Mouse (Mus musculus) frontal cortex, postnatal 25 days (tissue): ENCODE results near the gene Hdac4.

Source experiments
- DNase-seq, 2 experiments: peaks; one replicate each; pipeline ENCODE4 v3.0.0; 2022; ENCODE audit warnings: low spot score in 2 of 2

Gene Hdac4

GRCm38 (mm10) chr1:92195360-92196149, at the start of gene Hdac4:
TSS of gene Hdac4 (minus strand) at chr1:92195699.
- DNase-seq = peak in 1 of 2 experiments; percentile 29

GRCm38 (mm10) chr1:92243549-92243948, 48.0 kb upstream of the Hdac4 start:
- no peak for DNase-seq

- no peak for DNase-seq
Measured at GRCm38 (mm10) chr1:92240072-92240471, 44.6 kb upstream of the Hdac4 start.

- no peak for DNase-seq
Measured at GRCm38 (mm10) chr1:92235600-92235999, 40.1 kb upstream of the Hdac4 start.

- DNase-seq = no peak
Measured at GRCm38 (mm10) chr1:92225297-92225696, 29.8 kb upstream of the Hdac4 start.

- peak in 1 of 2 experiments; percentile 46 for DNase-seq
Measured at GRCm38 (mm10) chr1:92223956-92224891, 28.7 kb upstream of the Hdac4 start.

- DNase-seq = no peak
Measured at GRCm38 (mm10) chr1:92216710-92217109, 21.2 kb upstream of the Hdac4 start.

- no peak for DNase-seq
Measured at GRCm38 (mm10) chr1:92215996-92216630, 20.6 kb upstream of the Hdac4 start.

- no peak for DNase-seq
Measured at GRCm38 (mm10) chr1:92215131-92215638, 19.7 kb upstream of the Hdac4 start.

GRCm38 (mm10) chr1:92212003-92212750, 16.7 kb upstream of the Hdac4 start:
- no peak for DNase-seq

- DNase-seq = no peak
Measured at GRCm38 (mm10) chr1:92202639-92203352, 7.3 kb upstream of the Hdac4 start.

- no peak for DNase-seq
Measured at GRCm38 (mm10) chr1:92190463-92190862, 5.0 kb downstream of the Hdac4 start.

GRCm38 (mm10) chr1:92187137-92187536, 8.4 kb downstream of the Hdac4 start:
- DNase-seq = no peak

- no peak for DNase-seq
Measured at GRCm38 (mm10) chr1:92184600-92184999, 10.9 kb downstream of the Hdac4 start.

- DNase-seq = no peak
Measured at GRCm38 (mm10) chr1:92183101-92183790, 12.3 kb downstream of the Hdac4 start.

- DNase-seq = no peak
Measured at GRCm38 (mm10) chr1:92181970-92182369, 13.5 kb downstream of the Hdac4 start.

- peak; percentile 100 for DNase-seq
Measured at GRCm38 (mm10) chr1:92180141-92181137, 15.1 kb downstream of the Hdac4 start.

- peak in 1 of 2 experiments; percentile 40 for DNase-seq
Measured at GRCm38 (mm10) chr1:92179489-92180006, 16.0 kb downstream of the Hdac4 start.
